Mouse (Mus musculus) kidney, adult 2 months (tissue): ENCODE data around the gene Serpinb1b. TPM values are rescaled to one million over a fixed set of nuclear protein-coding genes. Genes with fewer than 3 reads are reported as not detected.

Source experiments
- DNase-seq: peaks from one replicate; pipeline ENCODE4 v3.0.0; 2021
- H3K27ac ChIP-seq: fragments of 200-500 bp; 2 replicates; pipeline ENCODE4 v1.5.1; 2012; ENCODE audit warnings: low read depth, low read length, control low read depth, inconsistent platforms; ENCODE audit not compliant: insufficient read depth
- H3K27me3 ChIP-seq: fragments of 200-500 bp; replicated peaks from 2 replicates; pipeline ENCODE4 v1.6.1; 2012; ENCODE audit warnings: mild to moderate bottlenecking, moderate library complexity, low read length, inconsistent platforms; ENCODE audit not compliant: control insufficient read depth, insufficient read depth
- H3K36me3 ChIP-seq: fragments of 200-500 bp; 2 replicates; pipeline ENCODE4 v1.6.1; 2012; ENCODE audit warnings: mild to moderate bottlenecking, moderate library complexity, low read length, inconsistent platforms; ENCODE audit not compliant: control insufficient read depth, insufficient read depth
- H3K4me1 ChIP-seq: fragments of 200-500 bp; 2 replicates; pipeline ENCODE4 v1.6.1; 2011; ENCODE audit warnings: low read length; ENCODE audit not compliant: control insufficient read depth, insufficient read depth
- H3K4me3 ChIP-seq: fragments of 200-500 bp; 2 replicates; pipeline ENCODE4 v1.5.1; 2011; ENCODE audit warnings: mild to moderate bottlenecking, low read depth, low read length, control low read depth; ENCODE audit not compliant: insufficient read depth
- CTCF ChIP-seq: fragments of 200-500 bp; conservative IDR thresholded peaks from 2 replicates; pipeline ENCODE4 v1.5.1; 2011; ENCODE audit warnings: low read depth, mild to moderate bottlenecking, control low read depth, low read length, moderate library complexity, mixed read lengths; ENCODE audit not compliant: insufficient read depth, insufficient read length
- POLR2A ChIP-seq: fragments of 200-500 bp; IDR thresholded peaks from one replicate; pipeline ENCODE4 v1.6.1; 2011; ENCODE audit warnings: low read depth, low read length, control low read depth
- WGBS: fragments of 180-500 bp; shearing (Covaris S2); methylation state at CpG from one replicate; pipeline ENCODE4 v1.1.7; 2018; 5-methylcytosine and 5-hydroxymethylcytosine counted together
- polyA plus RNA-seq: library from polyadenylated mRNA; depleted of rRNA; stranded (reverse); fragments of >200 nt; gene quantifications from 2 replicates; pipeline ENCODE4 v1.2.3, GENCODE M21; 2012

The Serpinb1b gene
- polyA plus RNA-seq, 1 experiment: not detected

GRCm38 (mm10) chr13:33077026-33077685, 1.2 kb upstream of the Serpinb1b start:
- peak; percentile 4 for DNase-seq
- 89% methylated on average over 10 of the region's 10 CpGs for WGBS
- Histone ChIP-seq H3K36me3 (no peaks in the 10 kb centered on the region), H3K4me3 (no peak overlapping the region), H3K27me3 (no peaks in the 10 kb centered on the region), H3K27ac (no peak overlapping the region), H3K4me1 (no peaks in the 10 kb centered on the region)
- no peak for TF ChIP-seq POLR2A
- TF ChIP-seq CTCF: no peak

DNA sequence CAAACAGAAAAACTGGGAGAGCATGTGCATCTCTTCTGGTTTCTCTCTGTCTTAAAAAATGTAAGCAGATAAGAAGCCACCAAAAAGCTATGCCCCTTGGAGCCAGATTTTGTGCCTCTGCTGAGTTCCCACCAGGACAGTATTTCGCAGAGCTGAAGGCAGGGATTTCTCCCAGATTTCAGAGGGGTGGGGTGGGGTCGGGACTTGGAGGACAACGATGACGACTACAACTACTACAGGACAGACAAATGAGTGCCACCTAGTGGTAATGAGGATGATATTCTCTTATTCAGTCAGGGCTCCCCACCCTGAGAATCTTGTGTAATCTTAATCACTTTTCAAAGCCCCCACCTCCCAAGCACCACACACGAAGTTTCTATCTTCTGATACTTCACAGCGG, 1.0 kb downstream of the Serpinb1b start:
- DNase-seq: peak; percentile 30
- no peaks in the 10 kb centered on the region for H3K36me3 ChIP-seq
- no peak overlapping the region for H3K27ac ChIP-seq
- H3K4me1 ChIP-seq: no peaks in the 10 kb centered on the region
- no peak overlapping the region for H3K4me3 ChIP-seq
- no peaks in the 10 kb centered on the region for H3K27me3 ChIP-seq
- 17% methylated on average over 6 of the region's 6 CpGs for WGBS
- TF ChIP-seq POLR2A (no peak), CTCF (peak; percentile 42)

DNA sequence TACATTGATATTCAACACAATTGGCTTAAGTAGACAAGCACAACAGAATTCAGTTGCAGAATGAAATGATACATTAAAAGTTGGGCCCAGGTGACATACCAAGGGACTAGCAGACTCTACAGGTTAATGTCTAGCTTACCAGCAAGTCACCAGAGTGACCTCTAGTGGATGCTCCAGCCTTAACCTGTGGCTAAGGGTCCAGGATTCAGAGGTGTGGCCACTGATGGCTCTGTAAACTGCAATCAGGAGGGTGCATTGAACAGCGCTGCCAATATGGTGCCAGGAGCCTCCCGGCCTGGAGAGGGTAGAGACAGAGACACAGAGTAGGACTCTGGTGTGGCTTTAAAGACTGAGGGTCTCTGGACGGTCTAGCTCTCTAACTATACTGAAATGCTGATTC, 2.0 kb downstream of the Serpinb1b start:
- H3K27me3 ChIP-seq: no peaks in the 10 kb centered on the region
- WGBS: 23% methylated on average over 3 of the region's 3 CpGs
- TF ChIP-seq CTCF: peak; percentile 44
- TF ChIP-seq POLR2A: no peak
- peak; percentile 32 for DNase-seq
- H3K4me1 ChIP-seq: no peaks in the 10 kb centered on the region
- H3K27ac ChIP-seq: no peak overlapping the region
- no peaks in the 10 kb centered on the region for H3K36me3 ChIP-seq
- H3K4me3 ChIP-seq: no peak overlapping the region

DNA sequence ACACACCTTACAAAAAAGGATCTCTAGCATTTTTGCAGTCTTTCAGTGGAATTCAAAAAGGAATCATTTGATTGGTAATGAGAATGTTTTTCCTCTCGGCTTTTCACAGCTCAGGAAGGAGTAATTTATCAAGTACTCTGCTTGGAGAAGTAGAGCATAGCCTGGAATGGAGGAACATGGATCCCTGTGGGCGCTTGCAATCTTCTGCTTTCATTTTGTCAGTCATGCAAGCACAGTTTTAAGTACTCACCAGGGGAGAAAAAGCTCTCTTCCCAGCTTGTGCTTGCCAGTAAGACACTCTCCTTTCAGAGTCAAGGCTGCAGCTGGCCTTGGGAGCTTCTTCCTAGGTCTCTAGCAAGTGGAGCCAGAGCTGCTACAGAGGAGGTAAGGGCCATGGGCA, 5.5 kb downstream of the Serpinb1b start:
- no peak for DNase-seq
- no peak overlapping the region for H3K4me3 ChIP-seq
- 39% methylated on average over 2 of the region's 2 CpGs for whole genome bisulfite sequencing
- no peaks in the 10 kb centered on the region for H3K36me3 ChIP-seq
- no peaks in the 10 kb centered on the region for H3K27me3 ChIP-seq
- no peaks in the 10 kb centered on the region for H3K4me1 ChIP-seq
- H3K27ac ChIP-seq: no peak overlapping the region
- no peak for TF ChIP-seq POLR2A
- no peak for TF ChIP-seq CTCF

GRCm38 (mm10) chr13:33084975-33085694, 6.8 kb downstream of the Serpinb1b start:
- Histone ChIP-seq H3K27ac (no peak overlapping the region), H3K4me3 (no peak overlapping the region), H3K27me3 (no peaks in the 10 kb centered on the region), H3K4me1 (no peaks in the 10 kb centered on the region), H3K36me3 (no peaks in the 10 kb centered on the region)
- TF ChIP-seq POLR2A (no peak), CTCF (no peak)
- DNase-seq: no peak
- 54% methylated on average over 5 of the region's 5 CpGs for WGBS

DNA sequence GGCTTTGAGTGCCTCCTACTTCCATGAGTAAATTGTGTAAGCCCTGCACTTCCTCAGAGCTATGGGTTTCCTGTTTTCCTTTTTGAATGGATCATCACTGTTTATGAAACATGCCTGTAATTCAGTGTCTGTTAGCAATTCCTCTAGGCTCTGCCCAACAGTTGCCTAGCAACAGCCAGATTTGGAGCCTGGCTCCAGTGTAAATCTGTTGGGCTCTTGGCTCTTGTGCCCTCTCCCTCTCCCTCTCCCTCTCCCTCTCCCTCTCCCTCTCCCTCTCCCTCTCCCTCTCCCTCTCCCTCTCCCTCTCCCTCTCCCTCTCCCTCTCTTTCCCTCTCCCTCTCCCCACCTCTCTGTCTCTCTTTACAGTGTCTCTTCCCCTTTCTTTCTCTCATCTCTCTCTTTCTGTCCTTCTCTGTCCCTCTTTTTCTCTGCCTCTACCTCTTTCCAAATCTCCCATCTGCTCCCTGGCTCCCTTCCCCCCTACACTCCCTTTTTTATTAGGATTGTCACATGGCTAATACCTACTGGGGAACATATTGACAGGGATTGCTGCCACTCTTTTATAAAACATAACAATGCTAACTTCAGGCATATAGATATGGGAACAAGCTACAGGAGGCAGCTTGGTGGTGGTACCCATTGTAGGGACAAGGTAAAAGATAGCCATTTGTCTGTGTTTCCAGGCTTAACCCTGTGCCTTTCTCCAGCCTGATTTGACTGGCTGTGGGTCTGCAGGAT, 7.5 kb downstream of the Serpinb1b start:
- no peaks in the 10 kb centered on the region for H3K27me3 ChIP-seq
- TF ChIP-seq CTCF (no peak), POLR2A (no peak)
- H3K27ac ChIP-seq: no peak overlapping the region
- no peaks in the 10 kb centered on the region for H3K4me1 ChIP-seq
- no peak overlapping the region for H3K4me3 ChIP-seq
- DNase-seq: no peak
- H3K36me3 ChIP-seq: no peaks in the 10 kb centered on the region

- no peaks in the 10 kb centered on the region for H3K4me1 ChIP-seq
- TF ChIP-seq POLR2A (no peak), CTCF (no peak)
- no peak for DNase-seq
- no peaks in the 10 kb centered on the region for H3K27me3 ChIP-seq
- WGBS: 55% methylated on average over 3 of the region's 3 CpGs
- no peak overlapping the region for H3K27ac ChIP-seq
- no peaks in the 10 kb centered on the region for H3K36me3 ChIP-seq
- H3K4me3 ChIP-seq: no peak overlapping the region
Measured at GRCm38 (mm10) chr13:33089566-33089965, 11.2 kb downstream of the Serpinb1b start.
